Mouse (Mus musculus) lung, adult 2 months (tissue): ENCODE measurements around the gene Fstl3.

Experiments used
- CTCF ChIP-seq: fragments of 200-500 bp; IDR thresholded peaks from 2 replicates; pipeline ENCODE4 v1.5.1; 2011; ENCODE audit warnings: mild to moderate bottlenecking, low read length, control low read depth; ENCODE audit not compliant: insufficient read depth
- POLR2A ChIP-seq: fragments of 200-500 bp; IDR thresholded peaks from 2 replicates; pipeline ENCODE4 v1.6.1; 2011; ENCODE audit warnings: low read depth, mild to moderate bottlenecking, control low read depth, low read length, borderline replicate concordance; ENCODE audit errors: extremely low read depth

DNA sequence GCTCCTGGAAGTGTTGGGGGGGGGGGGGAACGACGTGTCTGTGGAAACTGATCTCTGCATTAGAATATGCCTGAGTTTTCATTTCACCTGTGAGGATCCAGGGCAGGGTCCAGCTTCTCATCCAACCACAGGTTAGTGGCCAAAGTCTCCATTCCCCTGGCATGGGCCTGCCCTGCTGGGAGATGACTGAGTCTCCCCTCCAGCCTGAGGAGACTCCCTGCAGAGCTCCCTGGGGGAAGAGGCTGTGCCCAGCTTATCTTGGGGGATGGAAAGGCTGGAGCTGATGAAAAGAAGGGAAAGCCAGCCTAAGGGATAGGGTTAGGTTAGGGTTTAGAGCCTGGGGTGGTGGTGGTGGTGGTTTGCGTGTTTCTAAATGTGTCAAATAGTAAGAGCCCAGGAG, 24.8 kb downstream of the Fstl3 start:
- TF ChIP-seq CTCF: no peak
- no peak for TF ChIP-seq POLR2A
